In genomic region chr5:150374778-150375559, GRCm38 (mm10) we compare ENCODE assay signal across 31 mouse cellular contexts.
DNase-seq lines count a peak whose midpoint lies in the region; ATAC-seq lines count a peak whose summit lies in the region.
"Had no signal": no experiment of that assay in that cellular context is flagged by ENCODE, and none has a peak within 500 bp of the region (broad histone marks: within the 10 kb centered on the region; RNA-seq: fewer than 3 reads in every experiment).

No protein-coding gene starts in this region.

- DNase-seq in heart, adult 11 months, result peak; percentile 15
- no peak for DNase-seq in heart, postnatal 4 days
- no peak for DNase-seq in kidney, adult 8-10 months
- DNase-seq in embryo, embryonic 11 days, result no peak
- no peak for DNase-seq in testis, postnatal 14 days (ENCODE audit: low spot score)
- DNase-seq: adrenal gland, adult 2 months; adrenal gland, postnatal 36 days; cerebellum, adult 18-20 months; cerebellum, postnatal 10 days; gastrocnemius, postnatal 14 days; heart, adult 18-20 months; kidney, adult 11 months; kidney, postnatal 14 days; lung, postnatal 36 days; retina, postnatal 1 day; right cerebral cortex, postnatal 14 days; thymus, postnatal 4 days had no signal

- ATAC-seq in kidney, embryonic 15.5 days (replicated peaks; ENCODE audit: low FRiP score), result no peak
- peak; percentile 65 for ATAC-seq in common myeloid progenitor, adult 5-6 weeks (replicated peaks; ENCODE audit: low read depth, poor library complexity, severe bottlenecking)
- ATAC-seq in megakaryocyte progenitor cell, adult 5-6 weeks (replicated peaks; ENCODE audit: poor library complexity), result peak; percentile 86
- ATAC-seq: activated CD4-positive, CD25-positive, alpha-beta regulatory T cell, adult 4 months; forebrain, embryonic 13.5 days; hindbrain, embryonic 16.5 days; midbrain, embryonic 13.5 days had no signal

- H3K27me3 ChIP-seq in kidney, embryonic 15.5 days, result no peaks in the 10 kb centered on the region
- H3K27me3 ChIP-seq: CH12.LX; forebrain, embryonic 13.5 days; heart, embryonic 15.5 days; limb, embryonic 13.5 days; lung, embryonic 15.5 days; midbrain, embryonic 13.5 days had no signal

- H3K4me3 ChIP-seq in kidney, embryonic 15.5 days (replicated peaks), result no peak overlapping the region
- H3K4me3 ChIP-seq: forebrain, embryonic 13.5 days; heart, embryonic 15.5 days; layer of hippocampus, adult 2 months; left cerebral cortex, adult 2 months; limb, embryonic 13.5 days; lung, embryonic 15.5 days; midbrain, embryonic 13.5 days had no signal

- WGBS in kidney, embryonic 15.5 days, result 72% methylated on average over 8 of the region's 8 CpGs

- no peaks in the 10 kb centered on the region for H3K4me1 ChIP-seq in kidney, embryonic 15.5 days
- H3K4me1 ChIP-seq: forebrain, embryonic 13.5 days; limb, embryonic 13.5 days; lung, embryonic 15.5 days; midbrain, embryonic 13.5 days had no signal

- 0 out of 2 replicates have a peak overlapping the region, but pooled peaks have one; percentile 23 for H3K27ac ChIP-seq in kidney, embryonic 15.5 days
- H3K27ac ChIP-seq: forebrain, embryonic 13.5 days; heart, embryonic 15.5 days; layer of hippocampus, adult 2 months; left cerebral cortex, adult 2 months; limb, embryonic 13.5 days; lung, embryonic 15.5 days; midbrain, embryonic 13.5 days had no signal

- H3K9ac ChIP-seq in kidney, embryonic 15.5 days, result no peak overlapping the region
- H3K9ac ChIP-seq: forebrain, embryonic 13.5 days; heart, embryonic 15.5 days; limb, embryonic 13.5 days; lung, embryonic 15.5 days; midbrain, embryonic 13.5 days had no signal

- no peaks in the 10 kb centered on the region for H3K9me3 ChIP-seq in kidney, embryonic 15.5 days (replicated peaks)
- H3K9me3 ChIP-seq: forebrain, embryonic 13.5 days; heart, embryonic 15.5 days; limb, embryonic 13.5 days; lung, embryonic 15.5 days; midbrain, embryonic 13.5 days had no signal

- H3K36me3 ChIP-seq in kidney, embryonic 15.5 days, result no peaks in the 10 kb centered on the region
- H3K36me3 ChIP-seq: lung, embryonic 15.5 days had no signal

- no peak overlapping the region for H3K4me2 ChIP-seq in kidney, embryonic 15.5 days
- H3K4me2 ChIP-seq: forebrain, embryonic 13.5 days; heart, embryonic 15.5 days; limb, embryonic 13.5 days; liver, embryonic 11.5 days; lung, embryonic 15.5 days; midbrain, embryonic 13.5 days had no signal
